Mouse (Mus musculus): ENCODE measurements at regions not wholly inside any gene's neighbourhood (a gene's known extent, or its start where the extent isn't known, plus 50 kb on each side); places are given as distances from the start of the nearest gene placed in this dataset.

GRCm38 (mm10) chr17:52177996-52178395, 344.9 kb upstream of the Satb1 start:
- TF ChIP-seq CTCF (IDR thresholded peaks at IDR 0.05; ENCODE audit: borderline replicate concordance, control insufficient read depth, extremely low read depth, insufficient read depth, low read length, poor library complexity) (no peak), POLR2A (IDR thresholded peaks at IDR 0.05; ENCODE audit: control insufficient read depth, extremely low read depth, insufficient read depth, low read length, poor library complexity) (no peak)

Measured in thymus, adult 2 months (tissue).